In genomic region chr7:99833115-99833845, GRCm38 (mm10) we compare ENCODE assay signal across 16 mouse cellular contexts. TPM values are rescaled to one million over a fixed set of nuclear protein-coding genes. Genes with fewer than 3 reads are reported as not detected.
DNase-seq lines count a peak whose midpoint lies in the region; ATAC-seq lines count a peak whose summit lies in the region.
"Had no signal": no experiment of that assay in that cellular context is flagged by ENCODE, and none has a peak within 500 bp of the region (broad histone marks: within the 10 kb centered on the region; RNA-seq: fewer than 3 reads in every experiment).

No protein-coding gene starts in this region.

- DNase-seq in heart, adult 11 months = peak; percentile 64
- no peak for DNase-seq in heart, adult 8-10 months (ENCODE audit: low spot score)
- peak; percentile 53 for DNase-seq in induced T-regulatory cell, adult 2 months (ENCODE audit: low read depth)
- DNase-seq in frontal cortex, postnatal 25 days (ENCODE audit: low spot score in 2 of 2) = no peak
- DNase-seq in cerebellum, postnatal 14 days = no peak
- DNase-seq in right cerebral cortex, postnatal 36 days (ENCODE audit: low spot score in 2 of 2) = no peak
- DNase-seq: adrenal gland, adult 2 months; adrenal gland, postnatal 25 days; cerebellum, adult 11 months; cerebellum, adult 8-10 months; cerebellum, postnatal 25 days; gastrocnemius, postnatal 10 days; heart, postnatal 36 days had no signal

- peak; percentile 25 for ATAC-seq in CD4-positive, CD25-positive, alpha-beta regulatory T cell, adult 4 months
- ATAC-seq: forebrain, embryonic 15.5 days; Patski had no signal

RNA-seq across cellular contexts. Expression of gene Neu3, which starts 5.1 kb away (rescaled TPM):
- 1 to 10 TPM; 3.3 to 5.4 (median 4.8) TPM for total RNA-seq in heart, adult 8-10 months (2022)
- polyA plus RNA-seq in CD4-positive, CD25-positive, alpha-beta regulatory T cell, adult 4 months (2017; shearing (Covaris generic)) = 10 to 100 TPM; 27.5 to 34.8 TPM

RNA-seq across cellular contexts. Expression of gene Xrra1, which starts 25.6 kb away (rescaled TPM):
- not detected for total RNA-seq in heart, adult 8-10 months (2022)
- polyA plus RNA-seq in CD4-positive, CD25-positive, alpha-beta regulatory T cell, adult 4 months (2017; shearing (Covaris generic)) = under 1 TPM in 1 of 2 experiments, not detected in 1; 0.39 TPM
- total RNA-seq: heart, postnatal 36 days had no signal

RNA-seq across cellular contexts. Expression of gene Spcs2, which starts 30.0 kb away (rescaled TPM):
- total RNA-seq in heart, adult 8-10 months (2022) = 10 to 100 TPM; 60.3 to 67.9 (median 63.1) TPM
- polyA plus RNA-seq in CD4-positive, CD25-positive, alpha-beta regulatory T cell, adult 4 months (2017; shearing (Covaris generic)) = 100 to 1,000 TPM; 466 to 576 TPM

Comparison
In these comparisons a context has a peak if more than half of its experiments do, and no peak if none do; other contexts are left out.
1. DNase-seq: peak in heart, adult 11 months (single experiment) and induced T-regulatory cell, adult 2 months (single experiment); none in heart, adult 8-10 months (single experiment), frontal cortex, postnatal 25 days (0 of 2), cerebellum, postnatal 14 days (0 of 2) and right cerebral cortex, postnatal 36 days (0 of 2).